Mouse (Mus musculus) lung, postnatal 0 days (tissue): ENCODE measurements around the gene Crim1.

ENCODE experiments used
- CTCF ChIP-seq: IDR thresholded peaks from 2 replicates; pipeline ENCODE4 v1.5.1; 2016; ENCODE audit warnings: antibody characterized with exemption, mild to moderate bottlenecking
- EP300 ChIP-seq: IDR thresholded peaks from 2 replicates; pipeline ENCODE4 v1.6.1; 2016; ENCODE audit warnings: antibody characterized with exemption, mild to moderate bottlenecking, control low read depth

DNA sequence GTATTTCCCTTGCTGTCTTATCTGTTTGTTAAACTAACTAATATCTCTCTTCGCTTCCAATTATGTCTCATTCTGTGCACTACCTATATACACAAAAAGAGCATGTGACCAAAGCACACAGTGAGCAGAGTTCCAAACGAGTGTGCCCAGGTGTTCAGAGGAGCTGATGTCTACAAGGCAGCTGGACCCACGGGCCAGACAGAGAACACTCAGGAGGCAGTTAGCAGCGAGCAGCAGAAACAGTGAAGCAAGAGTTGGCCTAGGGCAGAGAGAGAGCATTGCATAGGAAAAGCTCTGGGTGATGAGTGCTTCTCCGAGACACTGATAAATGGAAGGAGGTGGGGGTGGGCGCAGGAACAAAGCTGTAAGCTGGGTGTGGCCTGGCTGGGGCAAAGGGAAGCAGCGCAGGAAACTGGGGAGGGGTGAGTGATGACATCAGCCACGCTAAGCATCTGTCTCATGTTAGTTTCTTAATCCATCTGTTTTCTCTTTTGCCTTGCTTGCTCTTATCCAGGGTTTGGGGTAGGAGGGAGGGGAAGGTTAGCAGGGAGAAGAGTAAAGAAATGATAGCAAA is 99.0 kb downstream of the Crim1 start:
- TF ChIP-seq EP300, result no peak
- no peak for TF ChIP-seq CTCF
